Mouse (Mus musculus): ENCODE results near the gene Igf2r.

Igf2r gene

GRCm38 (mm10) chr17:12749421-12750367, 19.8 kb downstream of the Igf2r start:
- peak in 1 of 2 experiments; percentile 51 for DNase-seq

- no peak for DNase-seq
Measured at GRCm38 (mm10) chr17:12745761-12746160, 23.7 kb downstream of the Igf2r start.

- no peak for DNase-seq
Measured at GRCm38 (mm10) chr17:12744071-12744470, 25.4 kb downstream of the Igf2r start.

- peak; percentile 35 to 53 for DNase-seq
Measured at GRCm38 (mm10) chr17:12742151-12742908, 27.1 kb downstream of the Igf2r start.

GRCm38 (mm10) chr17:12741218-12741968, 28.1 kb downstream of the Igf2r start:
- peak; percentile 73 to 82 for DNase-seq

- DNase-seq, result no peak
Measured at GRCm38 (mm10) chr17:12740317-12740716, 29.1 kb downstream of the Igf2r start.

- no peak for DNase-seq
Measured at GRCm38 (mm10) chr17:12739516-12739915, 29.9 kb downstream of the Igf2r start.

GRCm38 (mm10) chr17:12737934-12738333, 31.5 kb downstream of the Igf2r start:
- no peak for DNase-seq

GRCm38 (mm10) chr17:12734205-12734857, 35.1 kb downstream of the Igf2r start:
- peak; percentile 42 to 58 for DNase-seq

- DNase-seq, result no peak
Measured at GRCm38 (mm10) chr17:12733128-12733527, 36.3 kb downstream of the Igf2r start.

- no peak for DNase-seq
Measured at GRCm38 (mm10) chr17:12728536-12728935, 40.9 kb downstream of the Igf2r start.

- DNase-seq, result no peak
Measured at GRCm38 (mm10) chr17:12727748-12728147, 41.7 kb downstream of the Igf2r start.

- DNase-seq, result peak; percentile 60 to 74
Measured at GRCm38 (mm10) chr17:12725871-12726270, 43.6 kb downstream of the Igf2r start.

- peak; percentile 76 to 83 for DNase-seq
Measured at GRCm38 (mm10) chr17:12724767-12725744, 44.4 kb downstream of the Igf2r start.

GRCm38 (mm10) chr17:12723986-12724766, 45.3 kb downstream of the Igf2r start:
- peak in 1 of 2 experiments; percentile 40 for DNase-seq

- peak; percentile 23 to 42 for DNase-seq
Measured at GRCm38 (mm10) chr17:12722622-12723021, 46.8 kb downstream of the Igf2r start.

GRCm38 (mm10) chr17:12721118-12721886, 48.2 kb downstream of the Igf2r start:
- DNase-seq, result no peak

- no peak for DNase-seq
Measured at GRCm38 (mm10) chr17:12718251-12718650, 51.2 kb downstream of the Igf2r start.

- DNase-seq, result no peak
Measured at GRCm38 (mm10) chr17:12717445-12717844, 52.0 kb downstream of the Igf2r start.

Measured in kidney, postnatal 4 days (tissue).